Mouse (Mus musculus) limb, embryonic 14.5 days (tissue): ENCODE results near the gene Scyl1. TPM values are rescaled to one million over a fixed set of nuclear protein-coding genes. Genes with fewer than 3 reads are reported as not detected.

Source experiments
- ATAC-seq: fragments of 200-750 bp; cut with Nextera tagmentation; 2 replicates; pipeline ENCODE4 v1.8.0; 2017; ENCODE audit warnings: low read depth, moderate number of reproducible peaks, moderate TSS enrichment; ENCODE audit not compliant: low FRiP score
- DNase-seq: peaks from one replicate; pipeline ENCODE4 v3.0.0-alpha.2; 2015; ENCODE audit warnings: low spot score
- H3K27ac ChIP-seq: fragments of 300-500 bp; sonication (generic); replicated peaks from 2 replicates; pipeline ENCODE4 v1.5.1; 2014; ENCODE audit warnings: low read depth, mild to moderate bottlenecking, low read length, moderate library complexity, mixed read lengths
- H3K27me3 ChIP-seq: fragments of 300-500 bp; sonication (generic); 2 replicates; pipeline ENCODE4 v1.6.1; 2014; ENCODE audit warnings: low read length, mixed read lengths; ENCODE audit not compliant: control insufficient read depth, insufficient read depth
- H3K36me3 ChIP-seq: fragments of 300-500 bp; sonication (generic); 2 replicates; pipeline ENCODE4 v1.6.1; 2014; ENCODE audit warnings: mild to moderate bottlenecking, low read length, moderate library complexity, mixed read lengths; ENCODE audit not compliant: control insufficient read depth, insufficient read depth
- H3K4me1 ChIP-seq: fragments of 300-500 bp; sonication (generic); 2 replicates; pipeline ENCODE4 v1.6.1; 2014; ENCODE audit warnings: antibody characterized with exemption, low read length, mixed read lengths; ENCODE audit not compliant: control insufficient read depth, insufficient read depth
- H3K4me2 ChIP-seq: fragments of 300-500 bp; sonication (generic); replicated peaks from 2 replicates; pipeline ENCODE4 v1.6.1; 2014; ENCODE audit warnings: low read depth, mild to moderate bottlenecking, low read length, moderate library complexity; ENCODE audit not compliant: severe bottlenecking
- H3K4me3 ChIP-seq: fragments of 300-500 bp; sonication (generic); replicated peaks from 2 replicates; pipeline ENCODE4 v1.5.1; 2014; ENCODE audit warnings: low read length
- H3K9ac ChIP-seq: fragments of 300-500 bp; sonication (generic); 2 replicates; pipeline ENCODE4 v1.6.1; 2014; ENCODE audit warnings: mild to moderate bottlenecking, low read depth, low read length, moderate library complexity; ENCODE audit not compliant: severe bottlenecking
- H3K9me3 ChIP-seq: fragments of 300-500 bp; sonication (generic); 2 replicates; pipeline ENCODE4 v1.6.1; 2016; ENCODE audit warnings: low read length; ENCODE audit not compliant: control insufficient read depth
- POLR2A ChIP-seq: fragments of 200-500 bp; IDR thresholded peaks from 2 replicates; pipeline ENCODE4 v1.8.0; 2012; ENCODE audit warnings: inconsistent platforms, mild to moderate bottlenecking, moderate library complexity, borderline replicate concordance; ENCODE audit not compliant: insufficient read depth, insufficient read length; ENCODE audit errors: extremely low read depth
- WGBS: fragments of 180-500 bp; shearing (Covaris S2); extraction: QIAGEN DNeasy Blood & Tissue Kit; methylation state at CpG from one replicate; pipeline ENCODE4 v1.1.7; 2014; 5-methylcytosine and 5-hydroxymethylcytosine counted together
- polyA plus RNA-seq, 2 experiments: library from polyadenylated mRNA; depleted of rRNA in 1 of 2; stranded (reverse) in 1 of 2; unstranded in 1 of 2; fragments of >200 nt; fragmentation: Nextera tagmentation in 1 of 2; extraction: Ambion mirVana in 1 of 2; gene quantifications; 2 replicates each; pipeline versions ENCODE4 v1.2.1 to v1.2.3; 2012 to 2014

Scyl1 gene
- polyA plus RNA-seq, 2 experiments: 81.1 to 152 TPM

GRCm38 (mm10) chr19:5721233-5721632, 50.0 kb downstream of the Scyl1 start:
- H3K4me2 ChIP-seq: no peak overlapping the region
- WGBS: 87% methylated on average over 6 of the region's 6 CpGs
- H3K4me3 ChIP-seq: no peak overlapping the region
- H3K9me3 ChIP-seq: no peaks in the 10 kb centered on the region
- ATAC-seq: no peak
- H3K36me3 ChIP-seq: peaks cover 64% of the 10 kb centered on the region
- H3K9ac ChIP-seq: no peak overlapping the region
- no peak overlapping the region for H3K27ac ChIP-seq
- TF ChIP-seq POLR2A: no peak
- H3K4me1 ChIP-seq: peaks cover 13% of the 10 kb centered on the region
- H3K27me3 ChIP-seq: no peaks in the 10 kb centered on the region
- no peak for DNase-seq

GRCm38 (mm10) chr19:5716955-5717354, 54.3 kb downstream of the Scyl1 start:
- no peak for ATAC-seq
- no peak overlapping the region for H3K9ac ChIP-seq
- no peak for TF ChIP-seq POLR2A

DNA sequence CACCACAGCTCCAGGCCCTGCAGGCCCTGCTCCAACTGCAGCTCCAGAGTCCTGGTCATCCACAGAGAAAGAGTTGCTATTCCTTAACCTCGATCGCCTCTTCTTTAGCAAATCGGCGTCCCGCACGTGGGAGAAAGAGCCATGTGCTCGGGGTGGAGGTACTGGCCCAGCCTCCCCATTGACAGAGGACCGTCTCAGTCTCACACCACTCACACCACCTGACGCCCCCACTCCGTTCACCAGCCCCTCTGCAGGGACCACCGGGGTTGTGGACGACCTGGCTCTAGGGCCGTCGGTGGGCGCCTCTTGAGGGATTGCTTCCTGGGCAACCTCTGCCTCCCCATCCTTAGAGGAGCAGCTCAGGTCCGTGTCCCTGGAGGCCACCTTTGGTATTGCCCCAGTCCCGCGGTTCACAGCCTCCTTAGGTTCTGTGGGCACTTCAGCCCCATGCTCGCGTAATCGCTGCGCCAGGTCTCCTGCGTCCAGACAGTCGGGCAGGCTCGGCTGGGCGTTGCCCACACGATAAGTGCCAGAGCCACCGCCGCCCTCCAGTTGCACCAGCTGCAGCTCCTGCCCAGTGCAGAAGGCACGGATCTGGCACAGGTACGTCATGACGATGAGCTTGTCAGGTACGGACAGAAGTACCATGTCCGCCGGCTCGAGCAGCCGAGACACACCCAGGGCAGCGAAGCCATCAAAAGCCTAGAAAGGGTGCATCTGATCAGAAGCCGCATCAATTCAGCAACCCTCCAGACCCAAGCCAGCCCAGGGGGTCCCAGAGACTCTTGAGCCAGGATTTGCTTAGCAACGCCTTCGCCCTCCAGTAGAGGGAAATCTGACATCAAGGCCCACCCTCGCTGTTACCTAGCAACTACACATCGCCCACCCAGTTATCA, 55.2 kb downstream of the Scyl1 start:
- Histone ChIP-seq H3K4me3 (no peak overlapping the region), H3K4me1 (peaks cover 18% of the 10 kb centered on the region), H3K27me3 (no peaks in the 10 kb centered on the region), H3K9me3 (no peaks in the 10 kb centered on the region), H3K4me2 (no peak overlapping the region; the same call in 1 of the 2 replicates), H3K36me3 (peaks cover 71% of the 10 kb centered on the region), H3K9ac (no peak overlapping the region), H3K27ac (no peak overlapping the region)
- TF ChIP-seq POLR2A: no peak
- DNase-seq (no peak), ATAC-seq (no peak)
- 26% methylated on average over 43 of the region's 43 CpGs for whole genome bisulfite sequencing

More at GRCm38 (mm10) chr19:5716955-5717354, 54.3 kb downstream of the Scyl1 start:
- H3K36me3 ChIP-seq: peaks cover 73% of the 10 kb centered on the region
- H3K4me3 ChIP-seq: no peak overlapping the region
- no peak overlapping the region for H3K27ac ChIP-seq
- peaks cover 18% of the 10 kb centered on the region for H3K4me1 ChIP-seq
- H3K4me2 ChIP-seq: no peak overlapping the region
- WGBS: 59% methylated on average over 10 of the region's 10 CpGs
- H3K9me3 ChIP-seq: no peaks in the 10 kb centered on the region
- DNase-seq: no peak
- no peaks in the 10 kb centered on the region for H3K27me3 ChIP-seq

DNA sequence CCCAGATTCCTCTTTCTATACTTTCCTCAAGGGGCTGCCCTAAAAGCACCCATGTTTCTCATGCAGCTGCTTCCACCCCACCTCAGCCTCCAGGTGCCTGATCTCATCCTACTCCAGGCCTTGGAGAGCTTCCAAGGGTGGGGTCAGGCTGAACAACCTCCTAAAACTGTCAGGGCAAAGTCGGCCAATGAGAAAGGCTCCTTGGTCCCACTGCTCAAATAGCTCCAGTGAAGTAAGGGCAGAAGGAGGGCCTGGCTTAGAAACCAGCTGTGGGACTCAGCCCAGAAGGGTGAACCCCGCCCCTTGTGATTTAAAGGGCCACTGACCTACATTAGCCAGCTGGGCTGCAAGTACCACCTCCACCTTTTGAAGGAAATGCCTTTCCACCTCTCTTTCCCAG, 57.5 kb downstream of the Scyl1 start:
- H3K9ac ChIP-seq: no peak overlapping the region
- peaks cover 67% of the 10 kb centered on the region for H3K36me3 ChIP-seq
- H3K4me1 ChIP-seq: peaks cover 18% of the 10 kb centered on the region
- no peak overlapping the region; the same call in 1 of the 2 replicates for H3K4me2 ChIP-seq
- H3K4me3 ChIP-seq: no peak overlapping the region
- no peaks in the 10 kb centered on the region for H3K9me3 ChIP-seq
- ATAC-seq (peak; percentile 67), DNase-seq (peak; percentile 69)
- no peaks in the 10 kb centered on the region for H3K27me3 ChIP-seq
- WGBS: 8% methylated on average over 2 of the region's 2 CpGs
- H3K27ac ChIP-seq: no peak overlapping the region
- no peak for TF ChIP-seq POLR2A

DNA sequence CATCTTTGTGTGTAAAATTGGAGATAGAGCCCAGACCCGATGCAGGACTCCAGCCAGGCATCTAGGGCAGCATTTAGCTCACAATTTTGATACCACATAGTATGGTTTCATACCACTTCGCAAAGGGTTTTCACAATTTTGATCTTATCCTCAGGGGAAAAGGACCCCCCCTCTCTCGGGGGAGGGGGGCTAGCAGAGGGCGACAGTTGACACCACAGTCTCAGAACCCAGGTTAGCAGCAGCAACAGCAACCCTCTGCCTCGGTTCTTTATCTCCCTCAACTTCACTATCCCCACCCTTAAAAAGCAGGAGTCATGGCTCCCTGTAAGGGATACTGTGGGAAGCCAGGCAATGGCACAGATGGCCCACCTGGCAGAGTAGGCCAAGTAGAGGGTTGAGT, 58.0 kb downstream of the Scyl1 start:
- 71% methylated on average over 5 of the region's 5 CpGs for WGBS
- TF ChIP-seq POLR2A: no peak
- peaks cover 18% of the 10 kb centered on the region for H3K4me1 ChIP-seq
- H3K27ac ChIP-seq: 0 out of 2 replicates have a peak overlapping the region, but pooled peaks have one; percentile 19
- H3K9me3 ChIP-seq: no peaks in the 10 kb centered on the region
- ATAC-seq: peak; percentile 31
- H3K4me2 ChIP-seq: no peak overlapping the region; the same call in 1 of the 2 replicates
- no peak overlapping the region for H3K9ac ChIP-seq
- peaks cover 67% of the 10 kb centered on the region for H3K36me3 ChIP-seq
- no peak for DNase-seq
- no peak overlapping the region for H3K4me3 ChIP-seq
- H3K27me3 ChIP-seq: no peaks in the 10 kb centered on the region
